Mouse (Mus musculus) adrenal gland, postnatal 0 days (tissue): ENCODE results near the gene Pgap1. TPM values are rescaled to one million over a fixed set of nuclear protein-coding genes. Genes with fewer than 3 reads are reported as not detected.

Experiments used
- polyA plus RNA-seq: library from polyadenylated mRNA; unstranded; fragments of >200 nt; fragmentation: Nextera tagmentation; extraction: Ambion mirVana; gene quantifications from 2 replicates; pipeline ENCODE4 v1.2.1, GENCODE M21; 2015

The Pgap1 gene
- polyA plus RNA-seq = 2.3 and 2.6 TPM in 2 replicates

DNA sequence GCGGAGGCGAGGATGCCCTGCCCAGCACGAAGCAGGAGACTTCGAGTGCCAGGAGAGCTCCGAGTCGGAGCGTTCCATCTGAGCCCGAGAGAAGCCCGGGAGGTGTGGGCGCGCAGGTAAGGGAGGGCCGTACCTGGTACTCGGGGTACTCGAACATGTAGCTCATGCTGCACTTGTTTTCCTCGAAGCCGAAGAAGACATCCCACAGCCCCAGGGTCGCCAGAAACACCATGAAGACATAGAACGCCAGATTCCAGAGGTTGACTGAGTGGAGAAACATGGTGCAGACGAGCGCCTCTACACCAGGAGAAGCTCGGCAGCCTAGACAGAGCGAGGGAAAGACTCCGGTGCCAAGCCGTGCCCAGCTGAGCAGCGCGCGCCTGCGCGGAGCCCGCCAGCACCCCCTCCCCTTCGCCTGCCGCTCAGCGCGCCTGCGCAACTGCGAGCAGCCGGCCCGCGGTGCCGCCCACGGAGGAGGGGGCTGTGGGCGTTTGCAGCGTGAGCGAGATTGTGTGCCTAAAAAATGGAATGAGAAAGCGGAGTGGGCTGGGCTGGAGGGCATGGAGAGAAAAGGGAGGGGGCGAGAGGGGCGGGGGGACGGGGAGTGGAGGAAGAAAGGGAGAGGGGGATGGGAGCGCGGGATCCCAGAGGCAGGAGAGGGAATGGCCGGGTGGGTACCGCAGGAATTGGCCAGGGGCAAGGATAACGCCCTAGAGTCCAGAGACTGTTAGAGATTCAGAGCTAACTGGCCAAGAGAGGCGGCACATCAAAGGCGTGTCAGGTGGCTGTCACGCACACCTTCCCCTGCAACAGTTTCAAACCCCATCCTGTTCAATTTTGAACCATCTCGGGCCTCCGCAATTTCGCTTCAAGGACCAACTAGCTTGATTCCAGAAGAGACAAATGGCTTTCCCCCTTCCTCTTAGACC is at the start of gene Pgap1:
TSS of gene Pgap1 (minus strand) at position 384 of the 929 bp plus-strand sequence.

DNA sequence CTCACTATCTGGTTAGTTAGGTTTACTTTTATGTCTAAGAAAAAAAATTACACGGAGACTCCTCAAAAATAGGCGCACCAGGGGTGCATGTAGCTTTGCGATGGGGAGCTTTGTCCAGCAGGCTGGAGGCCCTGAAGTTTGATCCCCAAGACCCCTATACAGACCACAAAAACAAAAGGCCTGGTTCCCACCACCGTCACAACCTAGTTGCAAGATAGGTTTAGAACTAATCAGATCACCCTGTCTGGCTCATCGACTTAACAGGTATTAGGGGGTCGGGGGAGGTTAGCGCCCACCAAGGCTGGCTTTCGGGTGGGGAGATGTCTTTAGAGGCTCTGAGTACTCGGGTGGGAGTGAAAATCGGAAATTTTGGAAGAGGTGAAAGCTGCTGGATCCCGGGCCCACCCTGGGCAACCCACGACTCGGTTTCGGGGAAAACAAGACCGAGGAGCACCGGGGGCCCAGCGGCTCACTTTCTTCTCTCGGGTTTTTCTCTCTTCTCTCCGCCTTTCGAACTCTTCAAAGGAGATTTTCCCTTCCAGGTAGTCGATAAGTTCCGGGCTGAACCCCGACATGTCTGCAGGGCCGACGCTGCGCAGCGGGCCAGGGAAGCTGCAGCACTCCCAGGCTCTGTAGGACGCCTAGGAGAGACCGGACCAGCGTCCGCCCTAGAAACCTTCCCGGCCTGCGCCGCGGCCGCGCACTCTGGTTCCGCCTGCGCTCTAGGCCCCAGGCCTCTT is 119.0 kb downstream of the Pgap1 start, which contains the start of gene Gtf3c3:
TSS of gene Gtf3c3 (minus strand) at position 632 of the 740 bp plus-strand sequence.

Other genes with a start within 250 kb of the Pgap1 start
- gene Gtf3c3, start 118.7 kb downstream of the Pgap1 start, polyA plus RNA-seq = 12.3 and 15.0 TPM in 2 replicates